Mouse (Mus musculus): ENCODE data around the gene Hist1h3g.
"Not testable (repeated sequence)": the region's sequence is repeated elsewhere in the genome, so short reads cannot be mapped to it uniquely, and the experiment has no call there.

DNA sequence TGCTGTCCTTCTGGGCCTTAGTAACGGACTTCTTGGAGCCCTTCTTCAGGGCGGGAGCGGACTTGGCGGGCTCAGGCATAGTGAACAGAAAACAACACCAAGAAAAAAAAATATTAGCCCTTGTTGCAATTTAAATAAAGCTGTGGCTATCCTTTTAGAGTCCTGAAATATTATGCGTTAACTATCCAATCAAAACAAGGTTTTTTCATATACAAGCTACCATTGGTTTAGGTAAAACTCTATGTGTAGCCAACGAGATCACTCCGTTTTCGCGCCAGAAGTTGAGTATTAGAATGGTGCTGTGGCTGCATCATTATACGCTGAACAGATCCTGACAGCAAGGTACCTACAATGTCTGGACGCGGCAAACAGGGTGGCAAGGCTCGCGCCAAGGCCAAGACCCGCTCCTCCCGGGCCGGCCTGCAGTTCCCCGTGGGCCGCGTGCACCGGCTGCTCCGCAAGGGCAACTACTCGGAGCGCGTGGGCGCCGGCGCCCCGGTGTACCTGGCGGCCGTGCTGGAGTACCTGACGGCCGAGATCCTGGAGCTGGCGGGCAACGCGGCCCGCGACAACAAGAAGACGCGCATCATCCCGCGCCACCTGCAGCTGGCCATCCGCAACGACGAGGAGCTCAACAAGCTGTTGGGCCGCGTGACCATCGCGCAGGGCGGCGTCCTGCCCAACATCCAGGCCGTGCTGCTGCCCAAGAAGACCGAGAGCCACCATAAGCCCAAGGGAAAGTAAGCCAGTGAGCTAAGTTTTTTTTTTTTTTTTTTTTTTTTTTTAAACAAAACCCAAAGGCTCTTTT lies 1.5 kb upstream of the Hist1h3g start, which contains the start of gene Hist1h2af:
- peak; percentile 34 for TF ChIP-seq CTCF (IDR thresholded peaks at IDR 0.05)
- not testable (repeated sequence) for TF ChIP-seq EP300, POLR2A (IDR thresholded peaks at IDR 0.05; ENCODE audit: insufficient read depth, low read depth, low read length)
